Mouse (Mus musculus) midbrain, embryonic 13.5 days (tissue): ENCODE data around the gene Bmpr1a. TPM values are rescaled to one million over a fixed set of nuclear protein-coding genes. Genes with fewer than 3 reads are reported as not detected.

Source experiments
- ATAC-seq: fragments of 200-750 bp; cut with Nextera tagmentation; 2 replicates; pipeline ENCODE4 v1.8.0; 2017; ENCODE audit warnings: mild to moderate bottlenecking, moderate TSS enrichment, moderate library complexity
- H3K27ac ChIP-seq: fragments of 300-500 bp; sonication (generic); 2 replicates; pipeline ENCODE4 v1.5.1; 2015; ENCODE audit warnings: inconsistent platforms, mild to moderate bottlenecking, moderate library complexity
- H3K27me3 ChIP-seq: fragments of 300-500 bp; sonication (generic); 2 replicates; pipeline ENCODE4 v1.6.1; 2015; ENCODE audit warnings: mild to moderate bottlenecking, inconsistent platforms
- H3K36me3 ChIP-seq: fragments of 300-500 bp; sonication (generic); 2 replicates; pipeline ENCODE4 v1.6.1; 2015; ENCODE audit warnings: mild to moderate bottlenecking, inconsistent platforms
- H3K4me1 ChIP-seq: fragments of 300-500 bp; sonication (generic); replicated peaks from 2 replicates; pipeline ENCODE4 v1.6.1; 2015; ENCODE audit warnings: inconsistent platforms
- H3K4me2 ChIP-seq: fragments of 300-500 bp; sonication (generic); replicated peaks from 2 replicates; pipeline ENCODE4 v1.6.1; 2015; ENCODE audit warnings: moderate library complexity, mild to moderate bottlenecking, inconsistent platforms
- H3K4me3 ChIP-seq: fragments of 300-500 bp; sonication (generic); replicated peaks from 2 replicates; pipeline ENCODE4 v1.5.1; 2015; ENCODE audit warnings: mild to moderate bottlenecking, inconsistent platforms
- H3K9ac ChIP-seq: fragments of 300-500 bp; sonication (generic); replicated peaks from 2 replicates; pipeline ENCODE4 v1.6.1; 2015; ENCODE audit warnings: mild to moderate bottlenecking, inconsistent platforms
- H3K9me3 ChIP-seq: fragments of 300-500 bp; sonication (generic); 2 replicates; pipeline ENCODE4 v1.6.1; 2016; ENCODE audit warnings: mild to moderate bottlenecking, inconsistent platforms
- WGBS: fragments of 180-500 bp; shearing (Covaris S2); methylation state at CpG from one replicate; pipeline ENCODE4 v1.1.7; 2015; 5-methylcytosine and 5-hydroxymethylcytosine counted together
- polyA plus RNA-seq: library from polyadenylated mRNA; unstranded; fragments of >200 nt; fragmentation: Nextera tagmentation; extraction: Ambion mirVana; gene quantifications from 2 replicates; pipeline ENCODE4 v1.2.1, GENCODE M21; 2015

The Bmpr1a gene
- polyA plus RNA-seq, 1 experiment from 2014 or later = 21.4 TPM

DNA sequence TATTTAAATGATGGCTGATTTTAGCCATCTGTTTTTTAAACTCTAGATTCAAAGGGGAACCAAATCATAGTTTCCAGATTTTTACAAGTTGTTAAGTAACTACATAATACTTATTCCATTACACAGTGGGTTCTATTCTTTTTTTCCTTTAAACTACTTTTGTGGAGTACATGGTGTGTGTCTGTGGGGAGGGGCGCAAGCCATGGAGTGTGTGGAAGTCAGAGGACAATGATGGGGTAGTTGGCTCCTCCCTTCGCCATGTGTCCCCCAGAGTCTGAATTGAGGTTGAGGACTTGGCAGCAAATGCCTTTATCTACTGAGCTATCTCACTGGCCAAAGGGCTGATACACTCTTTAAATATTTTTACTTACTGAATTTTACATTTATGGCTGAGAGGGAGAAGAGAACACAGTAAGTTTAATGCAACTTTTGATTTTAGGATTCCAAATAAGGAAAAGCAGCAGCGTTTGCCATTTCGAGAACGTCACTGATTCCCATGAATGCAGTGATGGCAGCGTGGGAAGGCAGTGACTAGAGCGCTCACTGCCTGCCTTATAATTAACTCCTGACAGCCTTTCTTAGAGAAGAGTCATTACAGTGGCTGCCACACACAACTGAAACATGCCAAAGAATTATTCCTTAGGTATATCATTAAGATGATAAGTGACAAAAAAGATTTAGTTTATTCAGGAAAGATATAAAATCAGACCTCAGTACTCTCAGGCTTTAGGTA, 90.8 kb downstream of the Bmpr1a start:
- no peaks in the 10 kb centered on the region for H3K4me1 ChIP-seq
- H3K4me2 ChIP-seq = no peak overlapping the region
- no peak overlapping the region for H3K27ac ChIP-seq
- no peak overlapping the region for H3K9ac ChIP-seq
- 92% methylated on average over 7 of the region's 7 CpGs for WGBS
- H3K9me3 ChIP-seq = no peaks in the 10 kb centered on the region
- no peak overlapping the region for H3K4me3 ChIP-seq
- no peak for ATAC-seq
- H3K27me3 ChIP-seq = no peaks in the 10 kb centered on the region
- H3K36me3 ChIP-seq = peaks cover 65% of the 10 kb centered on the region

DNA sequence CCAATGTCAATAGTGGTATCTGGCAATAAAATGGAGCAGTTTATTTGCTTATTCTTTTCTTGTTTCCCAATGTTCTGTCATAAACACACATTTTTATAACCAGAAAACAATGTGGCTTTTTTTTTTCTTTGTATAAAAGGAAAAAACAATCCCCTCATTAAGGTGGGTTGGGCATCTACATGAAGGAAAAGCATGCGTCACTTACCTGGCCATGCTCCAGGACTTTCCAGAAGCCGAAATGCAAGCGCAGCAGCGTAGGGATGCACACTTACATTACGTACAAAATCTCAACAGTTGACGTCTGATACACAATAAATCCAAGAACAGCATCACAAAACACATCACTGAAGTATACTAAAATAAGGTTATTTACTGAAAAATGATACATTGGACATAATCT, 92.4 kb downstream of the Bmpr1a start:
- Histone ChIP-seq H3K36me3 (peaks cover 74% of the 10 kb centered on the region), H3K9ac (no peak overlapping the region), H3K4me2 (no peak overlapping the region), H3K9me3 (no peaks in the 10 kb centered on the region), H3K4me3 (no peak overlapping the region), H3K27me3 (no peaks in the 10 kb centered on the region), H3K27ac (no peak overlapping the region), H3K4me1 (no peaks in the 10 kb centered on the region)
- WGBS = 97% methylated on average over 6 of the region's 6 CpGs
- no peak for ATAC-seq

- no peak overlapping the region for H3K4me3 ChIP-seq
- H3K27me3 ChIP-seq = no peaks in the 10 kb centered on the region
- no peak overlapping the region for H3K4me2 ChIP-seq
- no peak overlapping the region for H3K9ac ChIP-seq
- no peak for ATAC-seq
- H3K9me3 ChIP-seq = no peaks in the 10 kb centered on the region
- over 99% methylated on average over 7 of the region's 7 CpGs for WGBS
- no peaks in the 10 kb centered on the region for H3K4me1 ChIP-seq
- no peak overlapping the region for H3K27ac ChIP-seq
- H3K36me3 ChIP-seq = peaks cover 68% of the 10 kb centered on the region
Observed at GRCm38 (mm10) chr14:34403424-34403823, 99.7 kb downstream of the Bmpr1a start.

- peaks cover 68% of the 10 kb centered on the region for H3K36me3 ChIP-seq
- ATAC-seq = no peak
- H3K4me1 ChIP-seq = no peaks in the 10 kb centered on the region
- no peak overlapping the region for H3K9ac ChIP-seq
- 92% methylated on average over 8 of the region's 8 CpGs for WGBS
- no peak overlapping the region for H3K4me3 ChIP-seq
- no peak overlapping the region for H3K4me2 ChIP-seq
- no peak overlapping the region for H3K27ac ChIP-seq
- H3K9me3 ChIP-seq = no peaks in the 10 kb centered on the region
- H3K27me3 ChIP-seq = no peaks in the 10 kb centered on the region
Observed at GRCm38 (mm10) chr14:34402871-34403270, 100.3 kb downstream of the Bmpr1a start.

DNA sequence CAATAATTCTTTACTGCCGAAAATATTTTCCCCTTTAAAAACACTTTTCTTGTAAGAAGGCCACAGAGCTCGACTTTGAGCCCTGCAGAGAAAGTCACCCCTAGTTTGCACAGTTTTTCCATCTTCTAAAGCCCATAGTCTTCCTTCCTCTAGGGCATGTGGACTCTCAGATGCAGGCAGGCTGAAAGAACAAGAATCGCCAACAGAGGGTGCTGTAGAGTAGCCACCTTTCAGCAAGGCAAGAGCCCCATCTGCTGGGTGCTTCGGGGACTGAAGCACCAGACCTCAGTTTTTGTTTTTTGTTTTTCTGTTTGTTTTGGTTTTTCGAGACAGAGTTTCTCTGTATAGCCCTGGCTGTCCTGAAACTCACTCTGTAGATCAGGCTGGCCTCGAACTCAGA, 102.0 kb downstream of the Bmpr1a start:
- no peak overlapping the region for H3K9ac ChIP-seq
- no peak overlapping the region for H3K4me3 ChIP-seq
- WGBS = 57% methylated on average over 6 of the region's 6 CpGs
- no peak overlapping the region for H3K27ac ChIP-seq
- ATAC-seq = no peak
- H3K4me1 ChIP-seq = no peaks in the 10 kb centered on the region
- H3K4me2 ChIP-seq = no peak overlapping the region
- H3K27me3 ChIP-seq = no peaks in the 10 kb centered on the region
- H3K36me3 ChIP-seq = peaks cover 59% of the 10 kb centered on the region
- H3K9me3 ChIP-seq = no peaks in the 10 kb centered on the region

GRCm38 (mm10) chr14:34400021-34400420, 103.1 kb downstream of the Bmpr1a start:
- WGBS = 93% methylated on average over 3 of the region's 3 CpGs
- H3K27me3 ChIP-seq = no peaks in the 10 kb centered on the region
- H3K4me3 ChIP-seq = no peak overlapping the region
- H3K36me3 ChIP-seq = peaks cover 48% of the 10 kb centered on the region
- no peaks in the 10 kb centered on the region for H3K9me3 ChIP-seq
- no peak for ATAC-seq
- H3K4me2 ChIP-seq = no peak overlapping the region
- H3K27ac ChIP-seq = no peak overlapping the region
- H3K9ac ChIP-seq = no peak overlapping the region
- no peaks in the 10 kb centered on the region for H3K4me1 ChIP-seq

GRCm38 (mm10) chr14:34399301-34399700, 103.8 kb downstream of the Bmpr1a start:
- H3K27me3 ChIP-seq = no peaks in the 10 kb centered on the region
- H3K9ac ChIP-seq = no peak overlapping the region
- 98% methylated on average over 6 of the region's 6 CpGs for WGBS
- no peaks in the 10 kb centered on the region for H3K4me1 ChIP-seq
- H3K27ac ChIP-seq = no peak overlapping the region
- H3K4me3 ChIP-seq = no peak overlapping the region
- ATAC-seq = no peak
- no peaks in the 10 kb centered on the region for H3K9me3 ChIP-seq
- no peak overlapping the region for H3K4me2 ChIP-seq
- peaks cover 40% of the 10 kb centered on the region for H3K36me3 ChIP-seq

GRCm38 (mm10) chr14:34398901-34399300, 104.2 kb downstream of the Bmpr1a start:
- H3K4me3 ChIP-seq = no peak overlapping the region
- H3K9me3 ChIP-seq = no peaks in the 10 kb centered on the region
- no peak overlapping the region for H3K4me2 ChIP-seq
- peaks cover 40% of the 10 kb centered on the region for H3K36me3 ChIP-seq
- H3K9ac ChIP-seq = no peak overlapping the region
- H3K27me3 ChIP-seq = no peaks in the 10 kb centered on the region
- no peaks in the 10 kb centered on the region for H3K4me1 ChIP-seq
- H3K27ac ChIP-seq = no peak overlapping the region
- WGBS = 94% methylated on average over 21 of the region's 21 CpGs
- ATAC-seq = no peak

DNA sequence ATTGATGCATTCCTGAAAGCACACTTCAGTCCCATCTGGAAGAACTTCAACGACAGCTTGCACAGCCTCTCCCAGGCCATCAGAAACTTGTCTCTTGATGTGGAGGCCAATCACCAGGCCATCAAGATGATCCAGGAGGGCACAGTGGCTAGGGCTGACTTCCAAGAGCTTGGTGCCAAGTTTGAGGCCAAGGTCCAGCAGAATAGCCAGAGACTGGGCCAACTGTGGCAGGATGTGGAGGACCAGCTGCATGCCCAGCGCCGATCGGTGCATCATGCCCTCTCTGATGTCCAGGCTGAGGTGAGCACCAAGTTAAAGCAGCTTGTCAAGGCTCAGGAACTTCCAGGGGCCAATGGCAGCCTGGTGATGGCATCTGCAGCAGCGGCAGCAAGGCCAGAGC, 105.3 kb downstream of the Bmpr1a start:
- 95% methylated on average over 5 of the region's 5 CpGs for WGBS
- Histone ChIP-seq H3K9ac (no peak overlapping the region), H3K4me3 (no peak overlapping the region), H3K27me3 (no peaks in the 10 kb centered on the region), H3K4me2 (no peak overlapping the region), H3K27ac (no peak overlapping the region), H3K9me3 (no peaks in the 10 kb centered on the region), H3K4me1 (peaks cover 3% of the 10 kb centered on the region; the same call in 1 of the 2 replicates), H3K36me3 (peaks cover 34% of the 10 kb centered on the region)
- no peak for ATAC-seq

GRCm38 (mm10) chr14:34393295-34393694, 109.8 kb downstream of the Bmpr1a start:
- no peaks in the 10 kb centered on the region for H3K27me3 ChIP-seq
- peaks cover 3% of the 10 kb centered on the region; the same call in 1 of the 2 replicates for H3K4me1 ChIP-seq
- H3K4me2 ChIP-seq = no peak overlapping the region
- H3K36me3 ChIP-seq = peaks cover 14% of the 10 kb centered on the region
- WGBS = 38% methylated on average over 4 of the region's 4 CpGs
- ATAC-seq = no peak
- no peak overlapping the region for H3K27ac ChIP-seq
- H3K9me3 ChIP-seq = no peaks in the 10 kb centered on the region
- H3K9ac ChIP-seq = no peak overlapping the region
- H3K4me3 ChIP-seq = no peak overlapping the region

DNA sequence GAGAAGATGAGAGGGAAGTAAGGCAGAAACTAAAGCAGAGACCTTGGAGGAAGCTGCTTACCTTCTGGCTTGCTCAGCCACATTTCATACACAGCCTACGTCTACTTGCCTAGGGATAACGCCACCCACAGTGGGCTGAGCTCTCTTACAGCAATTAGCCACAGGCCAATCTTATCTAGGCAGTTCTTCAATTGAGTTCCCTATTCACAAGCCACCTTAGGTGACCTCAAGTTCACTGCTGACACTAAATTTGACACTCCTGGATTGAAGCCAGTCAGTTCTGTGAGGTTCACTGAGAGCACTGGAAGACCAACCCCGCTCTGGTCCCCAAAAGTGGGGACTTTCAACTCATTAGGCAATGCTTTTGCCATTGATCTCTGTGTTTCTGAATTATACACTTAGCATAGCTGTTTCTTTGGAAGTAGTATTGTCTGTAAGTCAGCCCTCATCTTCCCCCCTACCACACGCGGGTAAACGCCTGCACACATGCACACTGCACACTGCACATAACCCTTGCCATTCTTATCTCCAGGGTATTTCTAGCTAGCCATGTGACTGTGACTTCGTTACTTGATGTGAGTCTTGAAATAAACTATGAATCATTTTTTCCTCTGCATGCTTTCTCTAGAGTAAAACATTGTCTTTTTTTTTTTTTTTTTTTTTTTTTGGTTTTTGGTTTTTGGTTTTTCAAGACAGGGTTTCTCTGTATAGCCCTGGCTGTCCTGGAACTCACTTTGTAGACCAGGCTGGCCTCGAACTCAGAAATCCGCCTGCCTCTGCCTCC, 120.0 kb downstream of the Bmpr1a start:
- ATAC-seq = no peak
- Histone ChIP-seq H3K4me2 (no peak overlapping the region), H3K27me3 (no peaks in the 10 kb centered on the region), H3K4me3 (no peak overlapping the region), H3K9ac (no peak overlapping the region), H3K27ac (no peak overlapping the region), H3K4me1 (peaks cover 9% of the 10 kb centered on the region; the same call in 1 of the 2 replicates), H3K36me3 (no peaks in the 10 kb centered on the region), H3K9me3 (no peaks in the 10 kb centered on the region)
- WGBS = 95% methylated on average over 8 of the region's 9 CpGs

GRCm38 (mm10) chr14:34378560-34379331, 124.4 kb downstream of the Bmpr1a start:
- peak; percentile 67 for ATAC-seq
- no peak overlapping the region for H3K4me3 ChIP-seq
- no peaks in the 10 kb centered on the region for H3K27me3 ChIP-seq
- H3K27ac ChIP-seq = peak overlapping the region; percentile 19; the same call in 1 of the 2 replicates
- 45% methylated on average over 11 of the region's 11 CpGs for WGBS
- H3K36me3 ChIP-seq = no peaks in the 10 kb centered on the region
- no peak overlapping the region for H3K4me2 ChIP-seq
- no peak overlapping the region for H3K9ac ChIP-seq
- no peaks in the 10 kb centered on the region for H3K9me3 ChIP-seq
- peaks cover 16% of the 10 kb centered on the region; the same call in 1 of the 2 replicates for H3K4me1 ChIP-seq
